Mouse (Mus musculus) hindbrain, postnatal 0 days (tissue): ENCODE measurements at regions not wholly inside any gene's neighbourhood (a gene's known extent, or its start where the extent isn't known, plus 50 kb on each side); places are given as distances from the start of the nearest gene placed in this dataset.

ENCODE experiments used
- ATAC-seq: fragments of 200-750 bp; cut with Nextera tagmentation; 2 replicates; pipeline ENCODE4 v1.8.0; 2017; ENCODE audit warnings: mild to moderate bottlenecking, moderate TSS enrichment, moderate library complexity
- DNase-seq: peaks from one replicate; pipeline ENCODE4 v3.0.0-alpha.2; 2015; ENCODE audit warnings: low spot score
- H3K27ac ChIP-seq: fragments of 300-500 bp; sonication (generic); 2 replicates; pipeline ENCODE4 v1.5.1; 2014; ENCODE audit warnings: mild to moderate bottlenecking
- H3K27me3 ChIP-seq: fragments of 300-500 bp; sonication (generic); 2 replicates; pipeline ENCODE4 v1.6.1; 2014; ENCODE audit warnings: low read length, mixed read lengths; ENCODE audit not compliant: insufficient read depth
- H3K36me3 ChIP-seq: fragments of 300-500 bp; sonication (generic); 2 replicates; pipeline ENCODE4 v1.6.1; 2014; ENCODE audit warnings: low read length, mixed read lengths; ENCODE audit not compliant: insufficient read depth
- H3K4me1 ChIP-seq: fragments of 300-500 bp; sonication (generic); 2 replicates; pipeline ENCODE4 v1.6.1; 2014; ENCODE audit warnings: antibody characterized with exemption, low read length, mixed read lengths; ENCODE audit not compliant: insufficient read depth
- H3K4me2 ChIP-seq: fragments of 300-500 bp; sonication (generic); 2 replicates; pipeline ENCODE4 v1.6.1; 2014; ENCODE audit warnings: low read depth, mild to moderate bottlenecking, low read length, moderate library complexity, mixed read lengths
- H3K4me3 ChIP-seq: fragments of 300-500 bp; sonication (generic); 2 replicates; pipeline ENCODE4 v1.5.1; 2014; ENCODE audit warnings: low read length
- H3K9ac ChIP-seq: fragments of 300-500 bp; sonication (generic); replicated peaks from 2 replicates; pipeline ENCODE4 v1.6.1; 2014; ENCODE audit warnings: mild to moderate bottlenecking, low read length, moderate library complexity, mixed read lengths
- H3K9me3 ChIP-seq: fragments of 300-500 bp; sonication (generic); 2 replicates; pipeline ENCODE4 v1.6.1; 2016; ENCODE audit warnings: low read length, mixed read lengths
- CTCF ChIP-seq: IDR thresholded peaks from 2 replicates; pipeline ENCODE4 v1.5.1; 2016; ENCODE audit warnings: antibody characterized with exemption, control low read depth, low read depth
- WGBS: fragments of 180-500 bp; shearing (Covaris S2); extraction: QIAGEN DNeasy Blood & Tissue Kit; methylation state at CpG from one replicate; pipeline ENCODE4 v1.1.7; 2014; 5-methylcytosine and 5-hydroxymethylcytosine counted together

GRCm38 (mm10) chr9:68072624-68073023 lies 232.4 kb downstream of the Vps13c start:
- no peak overlapping the region for H3K4me2 ChIP-seq
- no peak for DNase-seq
- TF ChIP-seq CTCF: peak; percentile 38; the same call in 1 of the 2 replicates
- H3K27ac ChIP-seq: no peak overlapping the region
- no peaks in the 10 kb centered on the region for H3K4me1 ChIP-seq
- ATAC-seq: no peak
- H3K9me3 ChIP-seq: no peaks in the 10 kb centered on the region
- WGBS: 92% methylated on average over 4 of the region's 4 CpGs
- no peak overlapping the region for H3K9ac ChIP-seq
- no peaks in the 10 kb centered on the region for H3K27me3 ChIP-seq
- no peak overlapping the region for H3K4me3 ChIP-seq
- H3K36me3 ChIP-seq: no peaks in the 10 kb centered on the region

GRCm38 (mm10) chr9:68077329-68077728 lies 237.1 kb downstream of the Vps13c start:
- H3K4me3 ChIP-seq: no peak overlapping the region
- no peak for TF ChIP-seq CTCF
- no peaks in the 10 kb centered on the region for H3K4me1 ChIP-seq
- no peak for DNase-seq
- H3K27me3 ChIP-seq: no peaks in the 10 kb centered on the region
- H3K9ac ChIP-seq: no peak overlapping the region
- no peaks in the 10 kb centered on the region for H3K36me3 ChIP-seq
- no peak for ATAC-seq
- WGBS: 74% methylated on average over 2 of the region's 2 CpGs
- H3K9me3 ChIP-seq: no peaks in the 10 kb centered on the region
- H3K27ac ChIP-seq: no peak overlapping the region
- H3K4me2 ChIP-seq: no peak overlapping the region

GRCm38 (mm10) chr9:68083341-68083740 lies 243.1 kb downstream of the Vps13c start:
- Histone ChIP-seq H3K36me3 (no peaks in the 10 kb centered on the region), H3K9me3 (no peaks in the 10 kb centered on the region), H3K4me3 (no peak overlapping the region), H3K27ac (no peak overlapping the region), H3K4me1 (no peaks in the 10 kb centered on the region), H3K27me3 (no peaks in the 10 kb centered on the region), H3K9ac (no peak overlapping the region), H3K4me2 (no peak overlapping the region)
- no peak for TF ChIP-seq CTCF
- WGBS: 83% methylated on average over 4 of the region's 4 CpGs
- no peak for DNase-seq
- no peak for ATAC-seq

- H3K27me3 ChIP-seq: no peaks in the 10 kb centered on the region
- no peak overlapping the region for H3K27ac ChIP-seq
- 85% methylated on average over 4 of the region's 4 CpGs for WGBS
- ATAC-seq: no peak
- H3K36me3 ChIP-seq: no peaks in the 10 kb centered on the region
- H3K4me1 ChIP-seq: no peaks in the 10 kb centered on the region
- H3K4me3 ChIP-seq: no peak overlapping the region
- DNase-seq: no peak
- no peak overlapping the region for H3K9ac ChIP-seq
- no peaks in the 10 kb centered on the region for H3K9me3 ChIP-seq
- no peak overlapping the region for H3K4me2 ChIP-seq
- TF ChIP-seq CTCF: no peak
These were observed 244.8 kb downstream of the Vps13c start for GRCm38 (mm10) chr9:68084966-68085365.

- TF ChIP-seq CTCF: no peak
- no peak overlapping the region for H3K4me2 ChIP-seq
- H3K4me3 ChIP-seq: no peak overlapping the region
- no peak overlapping the region for H3K9ac ChIP-seq
- DNase-seq (no peak), ATAC-seq (no peak)
- no peaks in the 10 kb centered on the region for H3K4me1 ChIP-seq
- H3K27me3 ChIP-seq: no peaks in the 10 kb centered on the region
- WGBS: 83% methylated on average over 5 of the region's 5 CpGs
- no peaks in the 10 kb centered on the region for H3K9me3 ChIP-seq
- no peaks in the 10 kb centered on the region for H3K36me3 ChIP-seq
- H3K27ac ChIP-seq: no peak overlapping the region
These were observed 254.4 kb downstream of the Vps13c start for GRCm38 (mm10) chr9:68094561-68094960.

- Histone ChIP-seq H3K9me3 (no peaks in the 10 kb centered on the region), H3K9ac (no peak overlapping the region), H3K36me3 (no peaks in the 10 kb centered on the region), H3K4me3 (no peak overlapping the region), H3K4me1 (no peaks in the 10 kb centered on the region), H3K4me2 (no peak overlapping the region), H3K27me3 (no peaks in the 10 kb centered on the region), H3K27ac (no peak overlapping the region)
- no peak for DNase-seq
- ATAC-seq: no peak
- WGBS: 62% methylated on average over 9 of the region's 9 CpGs
- TF ChIP-seq CTCF: no peak
These were observed 269.6 kb downstream of the Vps13c start for GRCm38 (mm10) chr9:68109841-68110240.

- 69% methylated on average over 10 of the region's 10 CpGs for WGBS
- DNase-seq: no peak
These were observed 275.0 kb downstream of the Vps13c start for GRCm38 (mm10) chr9:68115151-68115690.

More at GRCm38 (mm10) chr9:68115151-68115690, 275.0 kb downstream of the Vps13c start:
- H3K27me3 ChIP-seq: no peaks in the 10 kb centered on the region
- H3K4me1 ChIP-seq: no peaks in the 10 kb centered on the region
- H3K4me2 ChIP-seq: no peak overlapping the region
- TF ChIP-seq CTCF: no peak
- H3K9me3 ChIP-seq: no peaks in the 10 kb centered on the region
- no peak for ATAC-seq
- H3K9ac ChIP-seq: no peak overlapping the region
- H3K36me3 ChIP-seq: no peaks in the 10 kb centered on the region
- no peak overlapping the region for H3K27ac ChIP-seq
- H3K4me3 ChIP-seq: no peak overlapping the region
